Mouse (Mus musculus) kidney, embryonic 16.5 days (tissue): Measurements from ENCODE around the gene Calm1. TPM values are rescaled to one million over a fixed set of nuclear protein-coding genes. Genes with fewer than 3 reads are reported as not detected.
"Not testable (repeated sequence)": the region's sequence is repeated elsewhere in the genome, so short reads cannot be mapped to it uniquely, and the experiment has no call there.

Source experiments
- ATAC-seq: fragments of 200-750 bp; cut with Nextera tagmentation; 2 replicates; pipeline ENCODE4 v1.8.0; 2017; ENCODE audit warnings: moderate TSS enrichment; ENCODE audit not compliant: low FRiP score, low TSS enrichment
- H3K27ac ChIP-seq: fragments of 300-500 bp; sonication (generic); 2 replicates; pipeline ENCODE4 v1.5.1; 2014; ENCODE audit warnings: low read length
- H3K27me3 ChIP-seq: fragments of 300-500 bp; sonication (generic); 2 replicates; pipeline ENCODE4 v1.6.1; 2014; ENCODE audit warnings: low read length, control low read depth, mixed read lengths; ENCODE audit not compliant: insufficient read depth
- H3K36me3 ChIP-seq: fragments of 300-500 bp; sonication (generic); 2 replicates; pipeline ENCODE4 v1.6.1; 2014; ENCODE audit warnings: low read length, control low read depth, mixed read lengths; ENCODE audit not compliant: insufficient read depth
- H3K4me1 ChIP-seq: fragments of 300-500 bp; sonication (generic); 2 replicates; pipeline ENCODE4 v1.6.1; 2014; ENCODE audit warnings: low read length, control low read depth, mixed read lengths; ENCODE audit not compliant: insufficient read depth
- H3K4me2 ChIP-seq: fragments of 300-500 bp; sonication (generic); replicated peaks from 2 replicates; pipeline ENCODE4 v1.6.1; 2014; ENCODE audit warnings: low read depth, low read length
- H3K4me3 ChIP-seq: fragments of 300-500 bp; sonication (generic); 2 replicates; pipeline ENCODE4 v1.5.1; 2014; ENCODE audit warnings: mild to moderate bottlenecking, low read length
- H3K9ac ChIP-seq: fragments of 300-500 bp; sonication (generic); replicated peaks from 2 replicates; pipeline ENCODE4 v1.6.1; 2014; ENCODE audit warnings: low read length
- H3K9me3 ChIP-seq: fragments of 300-500 bp; sonication (generic); 2 replicates; pipeline ENCODE4 v1.6.1; 2016; ENCODE audit warnings: low read length, control low read depth
- WGBS: fragments of 180-500 bp; shearing (Covaris S2); extraction: QIAGEN DNeasy Blood & Tissue Kit; methylation state at CpG from one replicate; pipeline ENCODE4 v1.1.7; 2014; 5-methylcytosine and 5-hydroxymethylcytosine counted together
- polyA plus RNA-seq: library from polyadenylated mRNA; unstranded; fragments of >200 nt; fragmentation: Nextera tagmentation; extraction: Ambion mirVana; gene quantifications from 2 replicates; pipeline ENCODE4 v1.2.1, GENCODE M21; 2015

The Calm1 gene
- polyA plus RNA-seq, 1 experiment from 2014 or later, result 1,160 TPM

- Histone ChIP-seq H3K27ac (no peak overlapping the region), H3K4me3 (no peak overlapping the region), H3K9ac (no peak overlapping the region), H3K27me3 (no peaks in the 10 kb centered on the region), H3K4me2 (no peak overlapping the region; the same call in 1 of the 2 replicates), H3K9me3 (no peaks in the 10 kb centered on the region), H3K4me1 (0 out of 2 replicates have a peak, but pooled peaks cover 3% of the 10 kb centered on the region), H3K36me3 (no peaks in the 10 kb centered on the region)
- no peak for ATAC-seq
- WGBS, result 42% methylated on average over 11 of the region's 11 CpGs
Observed at GRCm38 (mm10) chr12:100176469-100177056, 22.7 kb upstream of the Calm1 start.

DNA sequence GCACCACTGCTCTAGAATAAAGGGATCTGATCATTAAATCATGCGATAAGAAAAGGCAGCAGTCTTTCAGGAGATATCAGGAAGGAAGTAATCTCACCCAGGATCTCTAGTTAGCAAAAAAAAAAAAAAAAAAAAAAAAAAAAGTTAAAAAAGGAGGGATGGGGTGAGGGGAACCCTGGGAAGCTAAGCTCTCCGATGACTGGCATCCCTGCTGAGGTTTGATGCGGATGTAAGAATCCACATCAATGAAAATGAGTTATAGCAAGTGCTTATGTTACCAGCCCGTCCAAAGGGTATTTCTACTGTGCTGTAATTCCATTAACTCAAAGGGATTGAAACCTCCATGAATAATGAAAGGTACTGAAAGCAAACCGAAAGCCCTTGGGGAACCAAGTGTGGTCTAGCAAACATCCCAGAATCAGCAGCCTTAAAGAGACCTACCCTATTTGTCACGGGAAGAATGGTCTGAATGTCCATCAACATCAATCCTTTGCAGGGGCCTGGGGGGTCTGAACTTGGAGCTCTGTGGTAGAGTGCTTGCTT, 20.3 kb upstream of the Calm1 start:
- H3K4me1 ChIP-seq, result 0 out of 2 replicates have a peak, but pooled peaks cover 3% of the 10 kb centered on the region
- no peak overlapping the region for H3K4me2 ChIP-seq
- ATAC-seq, result no peak
- no peaks in the 10 kb centered on the region for H3K36me3 ChIP-seq
- H3K9ac ChIP-seq, result no peak overlapping the region
- H3K4me3 ChIP-seq, result no peak overlapping the region
- no peaks in the 10 kb centered on the region for H3K27me3 ChIP-seq
- H3K27ac ChIP-seq, result peak overlapping the region; percentile 27; the same call in 1 of the 2 replicates
- WGBS, result 33% methylated on average over 6 of the region's 6 CpGs
- H3K9me3 ChIP-seq, result no peaks in the 10 kb centered on the region

- WGBS, result 75% methylated on average over 13 of the region's 13 CpGs
- H3K27me3 ChIP-seq, result no peaks in the 10 kb centered on the region
- peak overlapping the region; percentile 2; the same call in 1 of the 2 replicates for H3K27ac ChIP-seq
- no peak overlapping the region for H3K4me2 ChIP-seq
- ATAC-seq, result peak; percentile 33; the same call in 1 of the 2 replicates
- peaks cover 6% of the 10 kb centered on the region for H3K4me1 ChIP-seq
- H3K9me3 ChIP-seq, result no peaks in the 10 kb centered on the region
- no peak overlapping the region for H3K4me3 ChIP-seq
- no peak overlapping the region for H3K9ac ChIP-seq
- no peaks in the 10 kb centered on the region for H3K36me3 ChIP-seq
Observed at GRCm38 (mm10) chr12:100180802-100181201, 18.4 kb upstream of the Calm1 start.

DNA sequence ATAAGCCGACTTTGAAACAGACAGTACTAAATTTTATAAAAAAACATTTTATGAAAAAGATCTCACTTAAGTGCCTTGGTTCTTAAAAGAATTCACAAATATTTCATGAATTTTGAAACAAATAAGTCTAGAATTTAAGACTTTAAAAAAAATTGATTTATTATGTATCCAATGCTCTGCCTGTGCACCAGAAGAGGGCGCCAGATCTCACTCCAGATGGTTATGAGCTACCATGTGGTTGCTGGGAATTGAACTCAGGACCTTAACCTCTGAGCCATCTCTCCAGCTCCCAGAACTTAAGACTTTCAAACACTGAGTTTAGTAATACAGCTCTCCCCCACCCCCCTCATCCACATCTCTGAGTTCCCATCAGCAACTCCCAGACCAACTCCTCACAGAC, 16.6 kb upstream of the Calm1 start:
- 88% methylated on average over 2 of the region's 2 CpGs for WGBS
- no peak for ATAC-seq
- peaks cover 12% of the 10 kb centered on the region for H3K4me1 ChIP-seq
- no peaks in the 10 kb centered on the region for H3K36me3 ChIP-seq
- no peak overlapping the region for H3K9ac ChIP-seq
- H3K9me3 ChIP-seq, result no peaks in the 10 kb centered on the region
- no peak overlapping the region for H3K4me3 ChIP-seq
- no peak overlapping the region for H3K4me2 ChIP-seq
- H3K27me3 ChIP-seq, result no peaks in the 10 kb centered on the region
- no peak overlapping the region for H3K27ac ChIP-seq

- Histone ChIP-seq H3K36me3 (no peaks in the 10 kb centered on the region), H3K27ac (no peak overlapping the region), H3K4me2 (no peak overlapping the region), H3K4me1 (peaks cover 13% of the 10 kb centered on the region), H3K9ac (no peak overlapping the region), H3K27me3 (no peaks in the 10 kb centered on the region), H3K9me3 (no peaks in the 10 kb centered on the region), H3K4me3 (no peak overlapping the region)
- 54% methylated on average over 5 of the region's 5 CpGs for WGBS
- no peak for ATAC-seq
Observed at GRCm38 (mm10) chr12:100183970-100184369, 15.3 kb upstream of the Calm1 start.

- not testable (repeated sequence) for H3K4me3 ChIP-seq, H3K9ac ChIP-seq, H3K27ac ChIP-seq, H3K9me3 ChIP-seq, ATAC-seq, H3K36me3 ChIP-seq, H3K4me2 ChIP-seq, H3K27me3 ChIP-seq
- 89% methylated on average over 2 of the region's 2 CpGs for WGBS
- peaks cover 13% of the 10 kb centered on the region for H3K4me1 ChIP-seq
Observed at GRCm38 (mm10) chr12:100184976-100185375, 14.3 kb upstream of the Calm1 start.

DNA sequence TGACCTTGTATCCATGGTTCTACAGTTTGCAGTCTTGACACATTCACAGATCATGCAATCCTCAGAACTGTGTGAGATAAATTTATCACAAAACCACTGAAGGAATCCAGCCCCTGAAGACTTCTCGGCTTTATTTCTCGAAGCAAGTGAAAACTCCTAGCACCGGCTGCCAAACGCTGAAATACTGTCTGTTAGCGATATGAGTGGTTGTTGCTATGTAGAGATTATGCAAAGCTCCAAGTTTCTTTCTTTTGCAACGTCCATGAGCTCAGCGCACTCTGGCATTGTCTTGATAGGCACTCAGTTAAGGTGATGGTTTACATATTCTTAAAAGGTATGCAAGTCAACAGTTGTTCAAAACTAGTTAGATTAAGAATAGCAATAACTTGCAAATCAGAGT, 13.3 kb upstream of the Calm1 start:
- H3K4me2 ChIP-seq, result peak overlapping the region; percentile 79; the same call in 1 of the 2 replicates
- no peak overlapping the region for H3K4me3 ChIP-seq
- no peaks in the 10 kb centered on the region for H3K27me3 ChIP-seq
- ATAC-seq, result no peak
- H3K4me1 ChIP-seq, result peaks cover 13% of the 10 kb centered on the region
- no peak overlapping the region for H3K27ac ChIP-seq
- no peaks in the 10 kb centered on the region for H3K9me3 ChIP-seq
- no peaks in the 10 kb centered on the region for H3K36me3 ChIP-seq
- WGBS, result 72% methylated on average over 7 of the region's 7 CpGs
- no peak overlapping the region for H3K9ac ChIP-seq

GRCm38 (mm10) chr12:100186376-100186775, 12.9 kb upstream of the Calm1 start:
- Histone ChIP-seq H3K9ac (peak overlapping the region; percentile 96), H3K4me1 (peaks cover 13% of the 10 kb centered on the region), H3K4me2 (peak overlapping the region; percentile 79), H3K9me3 (no peaks in the 10 kb centered on the region), H3K27me3 (no peaks in the 10 kb centered on the region), H3K36me3 (no peaks in the 10 kb centered on the region), H3K27ac (peak overlapping the region; percentile 100), H3K4me3 (peak overlapping the region; percentile 72)
- WGBS, result under 1% methylated on average over 6 of the region's 6 CpGs
- ATAC-seq, result no peak

DNA sequence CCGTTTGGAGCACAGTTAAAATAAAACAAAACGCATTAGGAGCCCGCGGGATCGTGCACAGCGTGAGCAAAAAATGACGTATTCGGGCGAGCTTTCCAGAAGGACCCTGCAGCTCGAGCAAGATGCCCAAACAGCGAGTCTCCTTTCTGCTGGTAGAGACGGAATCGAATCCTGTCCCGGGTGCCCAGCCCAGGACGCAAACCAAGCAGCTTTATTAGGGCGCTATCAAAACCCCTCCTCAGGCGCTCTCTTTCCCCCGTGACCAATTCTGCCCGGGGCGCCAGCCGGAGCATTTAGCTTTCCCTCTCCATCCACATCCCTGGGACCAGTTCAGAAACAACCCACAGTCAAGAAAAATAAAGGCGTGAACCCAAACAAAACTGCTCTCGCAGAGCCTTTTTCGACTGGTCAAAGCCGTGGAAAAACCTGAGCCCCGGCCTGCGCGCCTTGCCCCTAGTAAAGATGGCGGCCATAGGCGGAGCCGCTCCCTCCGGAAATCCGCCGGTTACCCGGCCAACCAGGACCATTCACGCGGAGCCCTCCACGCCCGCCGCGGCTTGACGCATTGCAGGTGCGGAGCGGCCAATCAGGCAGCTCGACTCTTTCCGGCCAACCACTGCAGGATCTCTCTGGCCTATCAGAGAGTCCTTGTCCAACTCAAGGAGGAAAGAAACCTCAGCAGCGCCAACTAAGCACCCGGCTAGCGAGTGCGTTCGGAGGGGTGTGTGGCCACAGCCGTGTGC, 12.1 kb upstream of the Calm1 start:
- ATAC-seq, result peak; percentile 99

More for the DNA sequence above, 12.1 kb upstream of the Calm1 start:
- Histone ChIP-seq H3K36me3 (no peaks in the 10 kb centered on the region), H3K9me3 (no peaks in the 10 kb centered on the region), H3K4me3 (peak overlapping the region; percentile 72), H3K27me3 (no peaks in the 10 kb centered on the region), H3K9ac (peak overlapping the region; percentile 96), H3K4me2 (peak overlapping the region; percentile 79), H3K27ac (peak overlapping the region; percentile 100), H3K4me1 (peaks cover 13% of the 10 kb centered on the region)
- under 1% methylated on average over 52 of the region's 52 CpGs for WGBS
